Mouse (Mus musculus): ENCODE measurements around the gene Tns1. TPM values are rescaled to one million over a fixed set of nuclear protein-coding genes. Genes with fewer than 3 reads are reported as not detected.

Gene Tns1
- polyA plus RNA-seq, 1 experiment: not detected

DNA sequence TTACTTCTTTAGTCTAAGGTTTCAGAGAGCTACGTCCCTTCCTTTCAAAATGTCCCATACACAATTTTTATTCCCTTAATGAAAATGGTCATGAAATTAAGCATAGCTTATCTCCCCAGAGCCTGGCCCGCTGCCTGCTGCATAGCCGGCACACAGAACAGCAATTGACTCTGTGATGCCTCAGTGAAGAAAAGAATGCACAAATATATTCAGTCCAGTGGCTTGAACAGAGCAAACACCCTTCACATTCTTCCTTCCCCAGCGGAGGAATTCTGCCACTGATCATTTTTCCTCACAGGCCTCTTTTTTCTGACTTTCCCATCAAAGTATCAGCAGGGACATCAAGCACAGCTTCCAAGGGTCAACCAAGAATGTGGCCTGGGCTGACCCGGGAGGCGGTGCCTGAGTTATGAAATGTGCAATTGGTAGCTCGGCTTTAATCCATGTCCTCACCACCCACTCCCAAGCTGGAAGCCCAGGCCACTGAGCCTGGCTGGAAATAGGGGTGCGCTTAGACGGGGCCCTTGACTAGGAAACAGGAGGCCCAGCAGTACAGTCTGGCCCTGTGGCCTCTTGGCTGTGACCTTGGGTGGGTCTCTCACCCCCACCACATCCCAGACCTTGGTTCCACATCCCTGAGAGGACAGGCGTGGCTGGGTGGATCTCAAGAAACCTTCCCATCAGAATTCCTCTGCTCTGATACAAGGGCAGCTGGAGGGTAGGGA lies 191.7 kb downstream of the Tns1 start:
- 66% methylated on average over 10 of the region's 10 CpGs for WGBS
- Histone ChIP-seq H3K27ac (ENCODE audit: insufficient read depth, low read depth, low read length) (peak overlapping the region; percentile 66), H3K4me3 (ENCODE audit: insufficient read depth, low read depth, low read length) (no peak overlapping the region), H3K4me1 (ENCODE audit: control insufficient read depth, insufficient read depth, low read length) (peaks cover 52% of the 10 kb centered on the region)
- no peak for TF ChIP-seq POLR2A (IDR thresholded peaks at IDR 0.05; ENCODE audit: insufficient read depth, low read depth, low read length)
- no peak for TF ChIP-seq CTCF (IDR thresholded peaks at IDR 0.05; ENCODE audit: insufficient read depth, low read depth, low read length)

DNA sequence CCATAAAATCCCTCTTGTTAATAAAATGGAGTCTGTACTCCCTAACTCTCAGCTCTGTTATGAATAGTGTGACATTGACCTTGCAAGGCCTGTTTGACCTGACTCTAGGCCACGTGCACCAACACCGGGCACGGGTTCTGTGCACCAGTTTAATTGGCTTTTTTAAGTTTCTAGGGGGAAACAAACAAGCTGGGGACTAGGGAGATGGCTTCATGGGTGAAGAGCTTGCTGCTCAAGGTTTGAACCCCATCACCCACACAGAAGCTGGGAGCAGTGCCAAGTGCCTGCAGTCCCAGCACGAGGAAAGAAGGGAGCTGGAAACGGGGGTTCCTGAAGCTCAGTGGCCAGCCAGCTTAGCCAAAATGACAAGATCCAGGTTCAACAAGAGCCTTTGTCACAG lies 192.4 kb downstream of the Tns1 start:
- WGBS: 48% methylated on average over 5 of the region's 5 CpGs
- Histone ChIP-seq H3K27ac (ENCODE audit: insufficient read depth, low read depth, low read length) (peak overlapping the region; percentile 27; the same call in 1 of the 2 replicates), H3K4me3 (ENCODE audit: insufficient read depth, low read depth, low read length) (no peak overlapping the region), H3K4me1 (ENCODE audit: control insufficient read depth, insufficient read depth, low read length) (peaks cover 50% of the 10 kb centered on the region)
- TF ChIP-seq POLR2A (IDR thresholded peaks at IDR 0.05; ENCODE audit: insufficient read depth, low read depth, low read length): no peak
- no peak for TF ChIP-seq CTCF (IDR thresholded peaks at IDR 0.05; ENCODE audit: insufficient read depth, low read depth, low read length)

DNA sequence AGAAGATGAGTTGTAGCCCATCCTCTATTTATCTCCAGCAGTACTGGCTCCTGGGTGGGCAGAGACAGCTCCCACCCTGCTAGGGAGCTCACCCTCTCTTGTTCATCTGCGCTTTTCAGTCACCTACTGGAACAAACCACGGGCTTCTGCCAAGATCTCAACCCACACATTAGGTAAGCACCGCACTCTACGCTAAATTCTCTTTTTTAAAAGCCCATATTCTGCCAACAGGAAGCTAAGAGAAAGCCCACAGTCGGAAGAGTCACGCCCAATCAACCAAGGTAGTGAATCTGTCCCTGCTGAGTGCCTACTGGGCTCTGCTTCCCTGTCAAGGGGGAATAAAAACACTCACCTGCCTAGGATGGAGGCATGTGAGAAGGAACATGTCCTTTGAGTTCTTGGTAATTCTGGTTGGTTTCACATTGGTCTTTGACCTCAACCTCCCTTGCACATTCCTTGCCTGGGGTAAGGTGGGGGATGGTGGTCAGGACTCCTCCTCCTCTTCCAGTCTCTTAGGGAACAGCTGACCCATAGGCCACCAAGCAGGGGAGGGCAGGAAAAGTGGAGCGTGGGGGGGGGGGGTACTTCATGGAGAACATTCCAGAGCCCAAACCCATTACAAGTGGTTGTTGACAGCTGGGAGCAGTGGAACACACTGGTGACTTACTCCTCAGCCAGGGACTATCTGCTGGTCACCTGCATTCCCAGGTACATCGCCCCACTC lies 193.7 kb downstream of the Tns1 start:
- Histone ChIP-seq H3K27ac (ENCODE audit: insufficient read depth, low read depth, low read length) (no peak overlapping the region), H3K4me3 (ENCODE audit: insufficient read depth, low read depth, low read length) (no peak overlapping the region), H3K4me1 (ENCODE audit: control insufficient read depth, insufficient read depth, low read length) (peaks cover 47% of the 10 kb centered on the region)
- WGBS: 67% methylated on average over 8 of the region's 8 CpGs
- no peak for TF ChIP-seq POLR2A (IDR thresholded peaks at IDR 0.05; ENCODE audit: insufficient read depth, low read depth, low read length)

DNA sequence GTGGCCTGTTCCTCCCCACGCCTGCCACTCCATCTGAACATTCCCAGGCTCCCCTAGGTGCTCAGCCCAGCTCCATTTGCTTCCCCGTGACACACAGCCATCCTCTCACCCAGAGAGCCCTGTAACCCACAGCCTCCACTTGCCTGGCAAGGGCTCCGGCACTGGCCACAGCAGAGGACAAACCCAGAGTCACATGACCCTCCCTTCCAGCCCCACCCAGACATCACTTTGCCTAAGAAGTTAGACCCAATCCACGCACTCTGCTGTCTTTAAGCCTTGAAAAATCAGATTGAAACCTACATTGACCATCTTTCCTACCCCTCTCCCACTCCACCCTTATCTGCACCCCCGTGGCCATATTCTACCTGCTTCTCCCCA lies 194.3 kb downstream of the Tns1 start:
- Histone ChIP-seq H3K27ac (ENCODE audit: insufficient read depth, low read depth, low read length) (no peak overlapping the region), H3K4me3 (ENCODE audit: insufficient read depth, low read depth, low read length) (no peak overlapping the region), H3K4me1 (ENCODE audit: control insufficient read depth, insufficient read depth, low read length) (peaks cover 49% of the 10 kb centered on the region)
- 91% methylated on average over 5 of the region's 5 CpGs for WGBS
- TF ChIP-seq POLR2A (IDR thresholded peaks at IDR 0.05; ENCODE audit: insufficient read depth, low read depth, low read length): no peak
- no peak for TF ChIP-seq CTCF (IDR thresholded peaks at IDR 0.05; ENCODE audit: insufficient read depth, low read depth, low read length)

DNA sequence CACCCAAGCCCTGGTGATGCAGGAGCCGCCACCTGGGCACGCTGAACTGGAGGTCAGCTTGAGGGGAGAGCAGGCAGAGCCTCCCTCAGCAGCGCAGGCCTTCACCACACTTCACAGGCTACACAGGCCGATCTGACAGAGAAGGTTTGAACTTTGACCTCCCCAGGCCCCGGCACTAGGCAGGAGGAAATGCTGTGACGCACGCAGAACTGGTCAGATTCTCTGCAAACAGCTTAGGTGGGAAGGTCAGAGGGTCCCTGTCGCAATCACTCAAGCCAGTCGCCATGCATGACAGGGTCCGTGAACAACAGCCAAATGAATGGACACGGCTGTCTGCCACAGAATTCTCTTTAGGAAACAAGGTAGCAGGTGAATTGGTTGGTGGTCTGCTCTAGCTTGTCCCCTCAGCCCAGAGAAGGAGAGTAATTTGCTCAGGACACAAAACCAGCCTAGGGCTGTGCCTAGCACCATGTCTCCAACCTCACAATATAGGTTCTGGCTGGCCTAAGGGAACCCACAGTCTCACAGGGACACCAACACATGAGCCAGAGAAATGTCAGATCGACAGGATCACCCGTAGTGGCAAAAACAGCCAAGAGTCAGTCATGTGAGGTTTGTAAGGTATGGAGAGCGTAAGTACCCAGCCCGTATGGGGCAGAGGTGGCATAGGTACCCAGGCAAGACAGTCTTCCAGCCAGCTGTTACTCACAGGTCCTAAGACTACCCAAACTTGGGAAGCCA lies 194.9 kb downstream of the Tns1 start:
- Histone ChIP-seq H3K27ac (ENCODE audit: insufficient read depth, low read depth, low read length) (no peak overlapping the region), H3K4me1 (ENCODE audit: control insufficient read depth, insufficient read depth, low read length) (peaks cover 55% of the 10 kb centered on the region), H3K4me3 (ENCODE audit: insufficient read depth, low read depth, low read length) (no peak overlapping the region)
- no peak for TF ChIP-seq POLR2A (IDR thresholded peaks at IDR 0.05; ENCODE audit: insufficient read depth, low read depth, low read length)
- no peak for TF ChIP-seq CTCF (IDR thresholded peaks at IDR 0.05; ENCODE audit: insufficient read depth, low read depth, low read length)
- WGBS: 92% methylated on average over 15 of the region's 15 CpGs

DNA sequence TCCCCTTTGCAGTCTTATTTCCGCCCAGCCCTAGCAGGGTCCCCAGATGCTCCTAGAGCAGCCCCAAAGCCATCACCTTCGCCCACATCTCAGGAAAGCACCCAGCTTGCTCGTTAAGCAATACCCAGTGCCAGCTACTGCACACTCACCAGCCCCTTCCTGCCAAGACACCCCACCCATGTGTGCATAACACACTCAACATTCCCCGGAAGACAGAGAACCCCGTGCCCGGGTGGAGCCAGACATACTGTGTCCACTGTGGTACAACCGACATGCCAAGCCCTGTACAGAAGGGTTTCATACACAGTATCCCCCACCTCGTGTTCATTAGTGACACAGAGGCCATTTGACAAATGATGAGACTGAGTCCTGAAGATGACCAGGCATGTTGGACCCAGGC lies 195.9 kb downstream of the Tns1 start:
- TF ChIP-seq POLR2A (IDR thresholded peaks at IDR 0.05; ENCODE audit: insufficient read depth, low read depth, low read length) (no peak), CTCF (IDR thresholded peaks at IDR 0.05; ENCODE audit: insufficient read depth, low read depth, low read length) (no peak)
- Histone ChIP-seq H3K27ac (ENCODE audit: insufficient read depth, low read depth, low read length) (no peak overlapping the region), H3K4me1 (ENCODE audit: control insufficient read depth, insufficient read depth, low read length) (peaks cover 57% of the 10 kb centered on the region), H3K4me3 (ENCODE audit: insufficient read depth, low read depth, low read length) (no peak overlapping the region)
- WGBS: 74% methylated on average over 8 of the region's 8 CpGs

DNA sequence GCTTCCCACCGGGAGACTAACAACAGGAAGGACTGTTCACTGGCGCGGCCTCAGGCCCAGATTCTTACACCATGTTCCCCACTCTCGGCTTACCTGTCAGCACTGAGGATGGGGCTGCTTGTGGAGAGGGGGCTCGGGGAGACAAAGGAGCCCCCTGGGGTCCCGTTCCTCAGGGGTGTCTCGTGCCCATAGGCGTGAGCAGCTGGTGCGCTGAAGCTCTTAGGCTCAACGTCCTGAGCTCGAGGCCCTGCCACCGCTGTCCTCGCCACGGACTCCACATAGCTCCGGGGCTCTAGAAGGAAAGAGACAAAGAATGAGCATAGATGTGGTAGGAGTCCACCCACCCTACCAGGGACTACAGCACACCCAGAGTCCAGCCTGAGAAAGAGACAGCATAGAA lies 196.4 kb downstream of the Tns1 start:
- TF ChIP-seq POLR2A (IDR thresholded peaks at IDR 0.05; ENCODE audit: insufficient read depth, low read depth, low read length) (no peak), CTCF (IDR thresholded peaks at IDR 0.05; ENCODE audit: insufficient read depth, low read depth, low read length) (no peak)
- 83% methylated on average over 15 of the region's 15 CpGs for WGBS
- H3K4me1 ChIP-seq (ENCODE audit: control insufficient read depth, insufficient read depth, low read length): peaks cover 57% of the 10 kb centered on the region
- H3K4me3 ChIP-seq (ENCODE audit: insufficient read depth, low read depth, low read length): no peak overlapping the region
- H3K27ac ChIP-seq (ENCODE audit: insufficient read depth, low read depth, low read length): no peak overlapping the region

DNA sequence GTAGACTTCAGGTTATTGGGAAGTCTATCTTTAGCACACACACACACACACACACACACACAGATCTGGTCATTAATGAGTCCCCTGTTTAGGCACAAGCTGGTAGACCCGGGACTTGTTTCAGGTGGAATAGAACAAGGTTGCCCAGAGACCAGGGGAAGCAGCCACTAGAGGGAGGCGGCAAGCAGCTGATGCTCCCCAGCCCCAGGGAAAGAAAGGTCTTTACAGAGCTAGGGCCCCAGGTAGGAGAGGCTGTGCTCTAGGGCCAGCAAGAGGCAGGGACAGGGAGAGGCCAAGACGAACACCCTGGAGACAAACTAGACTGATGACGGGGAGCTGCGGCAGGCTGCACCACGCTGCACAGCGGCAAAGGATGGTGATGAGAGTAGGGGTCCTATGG lies 198.0 kb downstream of the Tns1 start:
- H3K4me1 ChIP-seq (ENCODE audit: control insufficient read depth, insufficient read depth, low read length): peaks cover 48% of the 10 kb centered on the region
- no peak overlapping the region for H3K4me3 ChIP-seq (ENCODE audit: insufficient read depth, low read depth, low read length)
- H3K27ac ChIP-seq (ENCODE audit: insufficient read depth, low read depth, low read length): no peak overlapping the region
- no peak for TF ChIP-seq POLR2A (IDR thresholded peaks at IDR 0.05; ENCODE audit: insufficient read depth, low read depth, low read length)
- peak; percentile 36; the same call in 1 of the 2 replicates for TF ChIP-seq CTCF (IDR thresholded peaks at IDR 0.05; ENCODE audit: insufficient read depth, low read depth, low read length)
- 68% methylated on average over 7 of the region's 7 CpGs for WGBS
